In genomic region chr17:88085976-88086375, GRCm38 (mm10) we compare ENCODE assay signal across 29 mouse cellular contexts. TPM values are rescaled to one million over a fixed set of nuclear protein-coding genes. Genes with fewer than 3 reads are reported as not detected.
DNase-seq lines count a peak whose midpoint lies in the region; ATAC-seq and TF ChIP-seq lines count a peak whose summit lies in the region.
"Had no signal": no experiment of that assay in that cellular context is flagged by ENCODE, and none has a peak within 500 bp of the region (broad histone marks: within the 10 kb centered on the region; RNA-seq: fewer than 3 reads in every experiment).

No protein-coding gene starts in this region.

- no peak overlapping the region for H3K4me3 ChIP-seq in liver, postnatal 0 days (ENCODE audit: low read depth, low read length)
- no peak overlapping the region for H3K4me3 ChIP-seq in liver, embryonic 12.5 days
- H3K4me3 ChIP-seq in ES-Bruce4 (ENCODE audit: low read depth, low read length), result no peak overlapping the region
- H3K4me3 ChIP-seq in midbrain, embryonic 16.5 days (ENCODE audit: low read depth, low read length), result no peak overlapping the region
- H3K4me3 ChIP-seq: embryonic facial prominence, embryonic 12.5 days; heart, embryonic 12.5 days; hindbrain, embryonic 15.5 days; limb, embryonic 10.5 days; limb, embryonic 15.5 days; megakaryocyte, embryonic 14.5 days; midbrain, embryonic 12.5 days; neural tube, embryonic 13.5 days; stomach, embryonic 15.5 days had no signal

- no peak for ATAC-seq in liver, postnatal 0 days
- ATAC-seq in liver, embryonic 12.5 days, result no peak
- no peak for ATAC-seq in midbrain, embryonic 16.5 days
- ATAC-seq: forebrain, embryonic 14.5 days; Patski had no signal

- TF ChIP-seq EP300 in liver, postnatal 0 days (IDR thresholded peaks at IDR 0.05; ENCODE audit: low read depth), result no peak
- no peak for TF ChIP-seq EP300 in ES-Bruce4 (IDR thresholded peaks at IDR 0.05; ENCODE audit: insufficient read depth, low read depth, low read length)

- TF ChIP-seq POLR2A in ES-Bruce4 (IDR thresholded peaks at IDR 0.05; ENCODE audit: insufficient read depth, low read length), result no peak

- 89% methylated on average over 11 of the region's 11 CpGs for WGBS in liver, postnatal 0 days (ENCODE audit: insufficient replicate concordance)
- WGBS in liver, embryonic 12.5 days (ENCODE audit: insufficient replicate concordance), result 82% methylated on average over 11 of the region's 11 CpGs
- WGBS in midbrain, embryonic 16.5 days, result 96% methylated on average over 11 of the region's 11 CpGs

- H3K9ac ChIP-seq in liver, postnatal 0 days (replicated peaks), result no peak overlapping the region
- no peak overlapping the region for H3K9ac ChIP-seq in liver, embryonic 12.5 days
- no peak overlapping the region for H3K9ac ChIP-seq in ES-Bruce4 (ENCODE audit: low read depth, poor library complexity, severe bottlenecking)
- no peak overlapping the region for H3K9ac ChIP-seq in midbrain, embryonic 16.5 days (ENCODE audit: low read depth, low read length)
- H3K9ac ChIP-seq: embryonic facial prominence, embryonic 12.5 days; heart, embryonic 12.5 days; hindbrain, embryonic 15.5 days; limb, embryonic 15.5 days; midbrain, embryonic 12.5 days; neural tube, embryonic 13.5 days; stomach, embryonic 15.5 days had no signal

- H3K9me3 ChIP-seq in liver, postnatal 0 days (ENCODE audit: low read length), result no peaks in the 10 kb centered on the region
- no peaks in the 10 kb centered on the region for H3K9me3 ChIP-seq in liver, embryonic 12.5 days (replicated peaks)
- no peaks in the 10 kb centered on the region for H3K9me3 ChIP-seq in ES-Bruce4 (replicated peaks; ENCODE audit: control insufficient read depth, insufficient read depth, low read length, poor library complexity, severe bottlenecking)
- H3K9me3 ChIP-seq in midbrain, embryonic 16.5 days (replicated peaks; ENCODE audit: control insufficient read depth, low read length, poor library complexity, severe bottlenecking), result no peaks in the 10 kb centered on the region
- H3K9me3 ChIP-seq: embryonic facial prominence, embryonic 12.5 days; G1E; heart, embryonic 12.5 days; hindbrain, embryonic 15.5 days; limb, embryonic 10.5 days; limb, embryonic 15.5 days; megakaryocyte, embryonic 14.5 days; midbrain, embryonic 12.5 days; neural tube, embryonic 13.5 days; stomach, embryonic 15.5 days had no signal

- TF ChIP-seq CTCF in liver, postnatal 0 days (IDR thresholded peaks at IDR 0.05; ENCODE audit: low read depth), result peak; percentile 24; the same call in 1 of the 2 replicates
- TF ChIP-seq CTCF in ES-Bruce4 (IDR thresholded peaks at IDR 0.05; ENCODE audit: low read depth, low read length), result peak; percentile 31

- no peaks in the 10 kb centered on the region for H3K4me1 ChIP-seq in liver, postnatal 0 days (ENCODE audit: insufficient read depth)
- no peaks in the 10 kb centered on the region for H3K4me1 ChIP-seq in liver, embryonic 12.5 days
- no peaks in the 10 kb centered on the region for H3K4me1 ChIP-seq in ES-Bruce4 (ENCODE audit: control insufficient read depth, insufficient read depth, low read length)
- H3K4me1 ChIP-seq in midbrain, embryonic 16.5 days (ENCODE audit: control insufficient read depth, insufficient read depth, low read length), result no peaks in the 10 kb centered on the region
- H3K4me1 ChIP-seq: embryonic facial prominence, embryonic 12.5 days; heart, embryonic 12.5 days; hindbrain, embryonic 15.5 days; limb, embryonic 15.5 days; megakaryocyte, embryonic 14.5 days; midbrain, embryonic 12.5 days; neural tube, embryonic 13.5 days; stomach, embryonic 15.5 days had no signal

- no peak overlapping the region for H3K27ac ChIP-seq in liver, postnatal 0 days (ENCODE audit: low read depth)
- H3K27ac ChIP-seq in liver, embryonic 12.5 days, result no peak overlapping the region
- no peak overlapping the region for H3K27ac ChIP-seq in ES-Bruce4 (ENCODE audit: insufficient read depth, low read length)
- H3K27ac ChIP-seq in midbrain, embryonic 16.5 days (ENCODE audit: low read length), result no peak overlapping the region
- H3K27ac ChIP-seq: embryonic facial prominence, embryonic 12.5 days; hindbrain, embryonic 15.5 days; limb, embryonic 10.5 days; limb, embryonic 15.5 days; midbrain, embryonic 12.5 days; neural tube, embryonic 13.5 days; stomach, embryonic 15.5 days had no signal

- no peaks in the 10 kb centered on the region for H3K36me3 ChIP-seq in liver, postnatal 0 days (replicated peaks; ENCODE audit: insufficient read depth, low read length)
- H3K36me3 ChIP-seq in liver, embryonic 12.5 days, result no peaks in the 10 kb centered on the region
- no peaks in the 10 kb centered on the region for H3K36me3 ChIP-seq in ES-Bruce4 (ENCODE audit: control insufficient read depth, insufficient read depth, low read length, poor library complexity, severe bottlenecking)
- H3K36me3 ChIP-seq in midbrain, embryonic 16.5 days (ENCODE audit: control insufficient read depth, insufficient read depth, low read length), result no peaks in the 10 kb centered on the region
- H3K36me3 ChIP-seq: embryonic facial prominence, embryonic 12.5 days; G1E; heart, embryonic 12.5 days; hindbrain, embryonic 15.5 days; limb, embryonic 10.5 days; limb, embryonic 15.5 days; midbrain, embryonic 12.5 days; neural tube, embryonic 13.5 days; stomach, embryonic 15.5 days had no signal

- no peaks in the 10 kb centered on the region for H3K27me3 ChIP-seq in liver, postnatal 0 days (ENCODE audit: insufficient read depth, low read length)
- no peaks in the 10 kb centered on the region for H3K27me3 ChIP-seq in liver, embryonic 12.5 days (replicated peaks)
- H3K27me3 ChIP-seq in ES-Bruce4 (ENCODE audit: control insufficient read depth, insufficient read depth, low read length, poor library complexity, severe bottlenecking), result no peaks in the 10 kb centered on the region
- H3K27me3 ChIP-seq in midbrain, embryonic 16.5 days (ENCODE audit: control insufficient read depth, insufficient read depth, low read depth, low read length), result no peaks in the 10 kb centered on the region
- H3K27me3 ChIP-seq: embryonic facial prominence, embryonic 12.5 days; heart, embryonic 12.5 days; hindbrain, embryonic 15.5 days; limb, embryonic 15.5 days; megakaryocyte, embryonic 14.5 days; midbrain, embryonic 12.5 days; neural tube, embryonic 13.5 days; Patski; stomach, embryonic 15.5 days had no signal

- DNase-seq in liver, postnatal 0 days, result no peak
- peak; percentile 58 for DNase-seq in ZHBTc4 (ENCODE audit: low read depth, low spot score)
- no peak for DNase-seq in urinary bladder, postnatal 10 days (ENCODE audit: low spot score)
- DNase-seq: adrenal gland, postnatal 25 days; cerebellum, adult 11-12 months; cerebellum, adult 9-11 months; embryo, embryonic 11 days; gastrocnemius, postnatal 25 days; heart, adult 18-20 months; kidney, adult 18-20 months; kidney, postnatal 4 days; layer of hippocampus, postnatal 36 days; lung, postnatal 36 days; right cerebral cortex, postnatal 14 days had no signal

- no peak overlapping the region for H3K4me2 ChIP-seq in liver, postnatal 0 days (ENCODE audit: low read depth, low read length)
- no peak overlapping the region for H3K4me2 ChIP-seq in liver, embryonic 12.5 days
- H3K4me2 ChIP-seq in midbrain, embryonic 16.5 days (ENCODE audit: low read length), result no peak overlapping the region
- H3K4me2 ChIP-seq: embryonic facial prominence, embryonic 12.5 days; heart, embryonic 12.5 days; hindbrain, embryonic 15.5 days; limb, embryonic 15.5 days; midbrain, embryonic 12.5 days; neural tube, embryonic 13.5 days; stomach, embryonic 15.5 days had no signal

RNA-seq across cellular contexts. Expression of gene Fbxo11, which starts 20.9 kb away (rescaled TPM):
- 4.1 and 4.7 TPM in 2 replicates for polyA plus RNA-seq in liver, postnatal 0 days (2015; fragmentation: Nextera tagmentation; extraction: Ambion mirVana)
- polyA plus RNA-seq in liver, embryonic 12.5 days (2016; fragmentation: Nextera tagmentation; extraction: Ambion mirVana), result 6.2 and 7.0 TPM in 2 replicates
- polyA plus RNA-seq in ES-Bruce4 (2011; ENCODE audit: insufficient read depth, insufficient read length, low read depth, missing spikeins), result 64.4 and 69.7 TPM in 2 replicates
- 28.1 and 29.7 TPM in 2 replicates for polyA plus RNA-seq in midbrain, embryonic 16.5 days (2015; fragmentation: Nextera tagmentation; extraction: Ambion mirVana)
